In the genomic region with DNA sequence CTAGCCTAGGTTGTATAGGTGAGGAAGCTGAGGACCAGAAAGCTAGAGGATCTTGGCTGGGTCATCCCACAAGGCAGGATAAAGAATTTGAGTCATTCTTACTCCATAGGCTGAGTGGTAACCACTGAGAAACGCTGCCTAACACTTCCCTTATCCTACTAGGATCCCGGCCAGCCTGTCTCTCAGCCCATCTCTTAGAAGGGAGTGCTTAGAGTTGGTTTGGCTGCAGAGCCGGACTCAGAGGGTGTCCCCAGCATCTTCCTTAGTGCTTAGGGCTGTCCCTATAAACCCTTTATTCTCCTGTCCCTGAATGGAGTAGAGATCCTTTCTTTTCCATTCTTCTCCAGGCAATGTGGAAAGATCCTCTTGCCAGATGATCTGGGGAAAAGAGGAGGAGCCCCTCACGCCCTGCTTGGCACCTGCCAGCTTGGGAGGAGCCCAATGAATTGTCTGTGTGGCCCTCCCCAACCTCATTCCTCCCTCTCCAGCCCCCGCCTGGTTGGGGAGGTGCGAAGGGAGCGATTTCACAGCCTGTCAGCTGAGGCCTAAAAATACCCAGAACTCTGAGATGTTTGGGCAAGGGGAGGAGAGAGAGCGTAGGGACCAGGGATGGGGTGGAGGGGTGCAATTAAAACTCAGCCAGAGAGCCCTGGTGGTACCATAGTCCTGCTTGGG, we compare ENCODE assay signal across 13 mouse cellular contexts. TPM values are rescaled to one million over a fixed set of nuclear protein-coding genes. Genes with fewer than 3 reads are reported as not detected.
DNase-seq lines count a peak whose midpoint lies in the region; TF ChIP-seq lines count a peak whose summit lies in the region.
"Had no signal": no experiment of that assay in that cellular context is flagged by ENCODE, and none has a peak within 500 bp of the region (broad histone marks: within the 10 kb centered on the region; RNA-seq: fewer than 3 reads in every experiment).

No protein-coding gene starts in this region.

- 49% methylated on average over 8 of the region's 8 CpGs for WGBS in midbrain, embryonic 10.5 days

- peaks cover 57% of the 10 kb centered on the region for H3K4me1 ChIP-seq in midbrain, embryonic 10.5 days
- H3K4me1 ChIP-seq: limb, embryonic 12.5 days; lung, embryonic 15.5 days had no signal

- intact Hi-C loops in left cerebral cortex, adult 2 months (cut with DNase I), result loop anchor here (2.0 kb wide), 1 partner anchor 61 kb away; no protein-coding TSS in a partner anchor
- intact Hi-C loops in gastrocnemius, postnatal 14 days (cut with DNase I; ENCODE audit: low total_unique reads), result no loop called here

- peak; percentile 74 to 77 for DNase-seq in layer of hippocampus, adult 2 months (ENCODE audit: low spot score in 2 of 2)
- DNase-seq in layer of hippocampus, postnatal 10 days (ENCODE audit: low spot score in 2 of 2), result no peak
- peak; percentile 58 to 73 for DNase-seq in cerebellum, postnatal 25 days
- peak; percentile 78 to 82 for DNase-seq in left cerebral cortex, adult 2 months (ENCODE audit: extremely low spot score in 1 of 2, low spot score in 2 of 2)
- DNase-seq in thymus, postnatal 4 days, result no peak
- DNase-seq in gastrocnemius, postnatal 14 days, result no peak
- no peak for DNase-seq in midbrain, embryonic 10.5 days (ENCODE audit: low spot score)
- DNase-seq: gastrocnemius, adult 2 months; kidney, adult 2 months had no signal

- peak overlapping the region; percentile 94 for H3K27ac ChIP-seq in layer of hippocampus, adult 2 months
- H3K27ac ChIP-seq in left cerebral cortex, adult 2 months, result peak overlapping the region; percentile 89
- H3K27ac ChIP-seq in midbrain, embryonic 10.5 days (replicated peaks), result no peak overlapping the region
- H3K27ac ChIP-seq: embryonic facial prominence, embryonic 10.5 days; gastrocnemius, adult 2 months; hindbrain, embryonic 13.5 days; limb, embryonic 12.5 days; lung, embryonic 15.5 days had no signal

- 0 out of 2 replicates have a peak, but pooled peaks cover 4% of the 10 kb centered on the region for H3K27me3 ChIP-seq in midbrain, embryonic 10.5 days (ENCODE audit: low read depth, poor library complexity, severe bottlenecking)
- H3K27me3 ChIP-seq: lung, embryonic 15.5 days had no signal

- H3K36me3 ChIP-seq in midbrain, embryonic 10.5 days, result no peaks in the 10 kb centered on the region
- H3K36me3 ChIP-seq: embryonic facial prominence, embryonic 10.5 days; hindbrain, embryonic 13.5 days; limb, embryonic 12.5 days; lung, embryonic 15.5 days had no signal

- H3K9me3 ChIP-seq in midbrain, embryonic 10.5 days (replicated peaks), result no peaks in the 10 kb centered on the region
- H3K9me3 ChIP-seq: embryonic facial prominence, embryonic 10.5 days; hindbrain, embryonic 13.5 days; limb, embryonic 12.5 days; lung, embryonic 15.5 days had no signal

- peak overlapping the region; percentile 20; the same call in 1 of the 2 replicates for H3K4me3 ChIP-seq in layer of hippocampus, adult 2 months
- no peak overlapping the region for H3K4me3 ChIP-seq in left cerebral cortex, adult 2 months
- H3K4me3 ChIP-seq in midbrain, embryonic 10.5 days, result no peak overlapping the region
- H3K4me3 ChIP-seq: embryonic facial prominence, embryonic 10.5 days; gastrocnemius, adult 2 months; hindbrain, embryonic 13.5 days; limb, embryonic 12.5 days; lung, embryonic 15.5 days had no signal

- TF ChIP-seq CTCF in layer of hippocampus, adult 2 months (conservative IDR thresholded peaks at IDR 0.05), result no peak
- no peak for TF ChIP-seq CTCF in left cerebral cortex, adult 2 months (IDR thresholded peaks at IDR 0.05)

RNA-seq across cellular contexts. Expression of a gene that starts 8.7 kb away (rescaled TPM):
- total RNA-seq in layer of hippocampus, adult 2 months (2021), result 100 to 1,000 TPM; 315 to 321 TPM
- total RNA-seq in layer of hippocampus, postnatal 10 days (2021), result 100 to 1,000 TPM; 210 to 226 TPM
- total RNA-seq in left cerebral cortex, adult 2 months (2021), result 100 to 1,000 TPM; 326 to 329 TPM
- 1 to 10 TPM; 2.5 to 2.7 TPM for total RNA-seq in gastrocnemius, postnatal 14 days (2021)
- polyA plus RNA-seq in midbrain, embryonic 10.5 days (2016; fragmentation: Nextera tagmentation; extraction: Ambion mirVana), result 1.6 and 2.2 TPM in 2 replicates

RNA-seq across cellular contexts. Expression of a gene that starts 59.7 kb away (rescaled TPM):
- 10 to 100 TPM; 83.9 to 84.6 TPM for total RNA-seq in layer of hippocampus, adult 2 months (2021)
- total RNA-seq in layer of hippocampus, postnatal 10 days (2021), result 10 to 100 TPM; 27.4 to 28.0 TPM
- total RNA-seq in left cerebral cortex, adult 2 months (2021), result 10 to 100 TPM in 1 of 2 experiments, 1 to 10 TPM in 1; 6.9 to 15.8 TPM
- total RNA-seq in gastrocnemius, postnatal 14 days (2021), result under 1 TPM; 0.35 to 0.49 TPM
- polyA plus RNA-seq in midbrain, embryonic 10.5 days (2016; fragmentation: Nextera tagmentation; extraction: Ambion mirVana), result 0.70 and 1.4 TPM in 2 replicates

Comparison
In these comparisons a context has a peak if more than half of its experiments do, and no peak if none do; other contexts are left out.
1. DNase-seq: peak in layer of hippocampus, adult 2 months (2 of 2), cerebellum, postnatal 25 days (2 of 2) and left cerebral cortex, adult 2 months (2 of 2); none in layer of hippocampus, postnatal 10 days (0 of 2), thymus, postnatal 4 days (single experiment), gastrocnemius, postnatal 14 days (single experiment) and midbrain, embryonic 10.5 days (single experiment).
2. RNA of a gene that starts 8.7 kb away (total RNA-seq): 326 to 329 TPM in left cerebral cortex, adult 2 months, 315 to 321 TPM in layer of hippocampus, adult 2 months and 210 to 226 TPM in layer of hippocampus, postnatal 10 days; 2.5 to 2.7 TPM in gastrocnemius, postnatal 14 days; every median in the first group is over 10 times any median in the second.
3. RNA of a gene that starts 59.7 kb away (total RNA-seq): 83.9 to 84.6 TPM in layer of hippocampus, adult 2 months, 27.4 to 28.0 TPM in layer of hippocampus, postnatal 10 days and 6.9 to 15.8 TPM in left cerebral cortex, adult 2 months; 0.35 to 0.49 TPM in gastrocnemius, postnatal 14 days; every median in the first group is over 4 times any median in the second.